Mouse (Mus musculus): ENCODE measurements around the gene Tcte1. TPM values are rescaled to one million over a fixed set of nuclear protein-coding genes. Genes with fewer than 3 reads are reported as not detected.

Tcte1 gene
- polyA plus RNA-seq, 1 experiment, result 0.16 TPM

GRCm38 (mm10) chr17:45545278-45545961, 22.2 kb downstream of the Tcte1 start:
- DNase-seq (ENCODE audit: low read depth in 1 of 2, low spot score in 2 of 2), result no peak
- Histone ChIP-seq H3K27me3 (ENCODE audit: control insufficient read depth, insufficient read depth, low read length) (peaks cover 24% of the 10 kb centered on the region), H3K36me3 (ENCODE audit: control insufficient read depth, insufficient read depth, low read length) (no peaks in the 10 kb centered on the region), H3K4me3 (ENCODE audit: extremely low read depth, insufficient read depth, insufficient read length) (no peak overlapping the region), H3K4me1 (ENCODE audit: control insufficient read depth, insufficient read depth, insufficient read length) (peaks cover 15% of the 10 kb centered on the region; the same call in 1 of the 2 replicates), H3K27ac (ENCODE audit: insufficient read depth, low read length) (no peak overlapping the region)
- 21% methylated on average over 74 of the region's 74 CpGs for WGBS
- no peak for TF ChIP-seq POLR2A (IDR thresholded peaks at IDR 0.05; ENCODE audit: low read depth, low read length)

GRCm38 (mm10) chr17:45546941-45547340, 23.7 kb downstream of the Tcte1 start:
- Histone ChIP-seq H3K4me1 (ENCODE audit: control insufficient read depth, insufficient read depth, insufficient read length) (peaks cover 15% of the 10 kb centered on the region; the same call in 1 of the 2 replicates), H3K27ac (ENCODE audit: insufficient read depth, low read length) (no peak overlapping the region), H3K27me3 (ENCODE audit: control insufficient read depth, insufficient read depth, low read length) (peaks cover 24% of the 10 kb centered on the region), H3K4me3 (ENCODE audit: extremely low read depth, insufficient read depth, insufficient read length) (no peak overlapping the region), H3K36me3 (ENCODE audit: control insufficient read depth, insufficient read depth, low read length) (no peaks in the 10 kb centered on the region)
- WGBS, result 83% methylated on average over 16 of the region's 16 CpGs
- DNase-seq (ENCODE audit: low read depth in 1 of 2, low spot score in 2 of 2), result no peak
- TF ChIP-seq POLR2A (IDR thresholded peaks at IDR 0.05; ENCODE audit: low read depth, low read length) (no peak), CTCF (IDR thresholded peaks at IDR 0.05; ENCODE audit: extremely low read depth, insufficient read depth, insufficient read length, insufficient replicate concordance) (no peak)

GRCm38 (mm10) chr17:45547461-45548190, 24.4 kb downstream of the Tcte1 start:
- Histone ChIP-seq H3K36me3 (ENCODE audit: control insufficient read depth, insufficient read depth, low read length) (no peaks in the 10 kb centered on the region), H3K27ac (ENCODE audit: insufficient read depth, low read length) (no peak overlapping the region), H3K27me3 (ENCODE audit: control insufficient read depth, insufficient read depth, low read length) (peaks cover 24% of the 10 kb centered on the region), H3K4me3 (ENCODE audit: extremely low read depth, insufficient read depth, insufficient read length) (no peak overlapping the region), H3K4me1 (ENCODE audit: control insufficient read depth, insufficient read depth, insufficient read length) (peaks cover 15% of the 10 kb centered on the region; the same call in 1 of the 2 replicates)
- TF ChIP-seq POLR2A (IDR thresholded peaks at IDR 0.05; ENCODE audit: low read depth, low read length) (no peak), CTCF (IDR thresholded peaks at IDR 0.05; ENCODE audit: extremely low read depth, insufficient read depth, insufficient read length, insufficient replicate concordance) (no peak)
- 91% methylated on average over 5 of the region's 5 CpGs for WGBS
- no peak for DNase-seq (ENCODE audit: low read depth in 1 of 2, low spot score in 2 of 2)

GRCm38 (mm10) chr17:45548541-45549512, 25.6 kb downstream of the Tcte1 start:
- no peak overlapping the region for H3K27ac ChIP-seq (ENCODE audit: insufficient read depth, low read length)
- H3K4me3 ChIP-seq (ENCODE audit: extremely low read depth, insufficient read depth, insufficient read length), result peak overlapping the region; percentile 26; the same call in 1 of the 2 replicates
- TF ChIP-seq POLR2A (IDR thresholded peaks at IDR 0.05; ENCODE audit: low read depth, low read length) (no peak), CTCF (IDR thresholded peaks at IDR 0.05; ENCODE audit: extremely low read depth, insufficient read depth, insufficient read length, insufficient replicate concordance) (no peak)
- H3K4me1 ChIP-seq (ENCODE audit: control insufficient read depth, insufficient read depth, insufficient read length), result peaks cover 15% of the 10 kb centered on the region; the same call in 1 of the 2 replicates
- no peaks in the 10 kb centered on the region for H3K36me3 ChIP-seq (ENCODE audit: control insufficient read depth, insufficient read depth, low read length)
- H3K27me3 ChIP-seq (ENCODE audit: control insufficient read depth, insufficient read depth, low read length), result peaks cover 24% of the 10 kb centered on the region
- no peak for DNase-seq (ENCODE audit: low read depth in 1 of 2, low spot score in 2 of 2)
- WGBS, result 5% methylated on average over 57 of the region's 68 CpGs

- no peak within 1 kb of the TSS for H3K27ac ChIP-seq (ENCODE audit: insufficient read depth, low read length)
- 7% methylated on average over 16 of the region's 29 CpGs for WGBS
- peaks cover 15% of the 10 kb centered on the region; the same call in 1 of the 2 replicates for H3K4me1 ChIP-seq (ENCODE audit: control insufficient read depth, insufficient read depth, insufficient read length)
- H3K27me3 ChIP-seq (ENCODE audit: control insufficient read depth, insufficient read depth, low read length), result peaks cover 19% of the 10 kb centered on the region
- H3K36me3 ChIP-seq (ENCODE audit: control insufficient read depth, insufficient read depth, low read length), result no peaks in the 10 kb centered on the region
- DNase-seq (ENCODE audit: low read depth in 1 of 2, low spot score in 2 of 2), result no peak
- no peak for TF ChIP-seq POLR2A (IDR thresholded peaks at IDR 0.05; ENCODE audit: low read depth, low read length)
- H3K4me3 ChIP-seq (ENCODE audit: extremely low read depth, insufficient read depth, insufficient read length), result peak within 1 kb of the TSS; percentile 26; the same call in 1 of the 2 replicates
Measured at GRCm38 (mm10) chr17:45549617-45550181, 26.5 kb downstream of the Tcte1 start, which contains the start of gene Tmem151b. Tmem151b (minus strand) TSS chr17:45549677.

- no peak for TF ChIP-seq POLR2A (IDR thresholded peaks at IDR 0.05; ENCODE audit: low read depth, low read length)
- TF ChIP-seq CTCF (IDR thresholded peaks at IDR 0.05; ENCODE audit: extremely low read depth, insufficient read depth, insufficient read length, insufficient replicate concordance), result no peak
- H3K4me3 ChIP-seq (ENCODE audit: extremely low read depth, insufficient read depth, insufficient read length), result no peak overlapping the region
- no peaks in the 10 kb centered on the region for H3K36me3 ChIP-seq (ENCODE audit: control insufficient read depth, insufficient read depth, low read length)
- 53% methylated on average over 5 of the region's 5 CpGs for WGBS
- no peak for DNase-seq (ENCODE audit: low read depth in 1 of 2, low spot score in 2 of 2)
- peaks cover 10% of the 10 kb centered on the region; the same call in 1 of the 2 replicates for H3K4me1 ChIP-seq (ENCODE audit: control insufficient read depth, insufficient read depth, insufficient read length)
- H3K27me3 ChIP-seq (ENCODE audit: control insufficient read depth, insufficient read depth, low read length), result peaks cover 15% of the 10 kb centered on the region
- H3K27ac ChIP-seq (ENCODE audit: insufficient read depth, low read length), result no peak overlapping the region
Measured at GRCm38 (mm10) chr17:45550253-45550652, 27.0 kb downstream of the Tcte1 start.

Data from spleen, adult 2 months (tissue).